Mouse (Mus musculus) myocyte (in vitro differentiated cells): Measurements from ENCODE around the gene Tpsg1. TPM values are rescaled to one million over a fixed set of nuclear protein-coding genes. Genes with fewer than 3 reads are reported as not detected.

Source experiments
- H3K27me3 ChIP-seq: one replicate; pipeline ENCODE4 v1.6.1; 2011; ENCODE audit not compliant: control insufficient read depth, insufficient read depth, insufficient read length
- H3K36me3 ChIP-seq: one replicate; pipeline ENCODE4 v1.6.1; 2011; ENCODE audit not compliant: control insufficient read depth, insufficient read depth
- H3K4me2 ChIP-seq: one replicate; pipeline ENCODE4 v1.6.1; 2011; ENCODE audit warnings: low read depth, control low read depth
- H3K4me3 ChIP-seq: one replicate; pipeline ENCODE4 v1.5.1; 2011; ENCODE audit warnings: mild to moderate bottlenecking, control low read depth, moderate library complexity
- H3K79me2 ChIP-seq: one replicate; pipeline ENCODE4 v1.6.1; 2011; ENCODE audit not compliant: control insufficient read depth, insufficient read depth
- H3ac ChIP-seq: one replicate; pipeline ENCODE4 v1.6.1; 2011; ENCODE audit not compliant: control insufficient read depth, insufficient read length
- CEBPB ChIP-seq: IDR thresholded peaks from 2 replicates; pipeline ENCODE4 v1.6.1; 2011; ENCODE audit warnings: mild to moderate bottlenecking, moderate library complexity; ENCODE audit not compliant: poor library complexity, insufficient read depth, severe bottlenecking
- E2F4 ChIP-seq: IDR thresholded peaks from one replicate; pipeline ENCODE4 v1.6.1; 2011; ENCODE audit warnings: mild to moderate bottlenecking, control low read depth, moderate library complexity; ENCODE audit not compliant: insufficient read depth
- MAX ChIP-seq: IDR thresholded peaks from one replicate; pipeline ENCODE4 v1.6.1; 2011; ENCODE audit warnings: low read depth, mild to moderate bottlenecking, control low read depth
- MYOD1 ChIP-seq, 3 experiments: IDR thresholded peaks; one replicate each; pipeline ENCODE4 v1.6.1; 2011; ENCODE audit warnings: control low read depth in 2 of 3, low read depth in 2 of 3, mild to moderate bottlenecking in 2 of 3, moderate library complexity in 1 of 3; ENCODE audit not compliant: insufficient read length in 2 of 3, control insufficient read depth in 1 of 3
- MYOG ChIP-seq, 3 experiments: IDR thresholded peaks; one replicate each; pipeline ENCODE4 v1.6.1; 2011; ENCODE audit warnings: control low read depth in 2 of 3, low read depth in 2 of 3, mild to moderate bottlenecking in 2 of 3; ENCODE audit not compliant: insufficient read length in 2 of 3, control insufficient read depth in 1 of 3, insufficient read depth in 1 of 3
- POLR2A ChIP-seq: IDR thresholded peaks from one replicate; pipeline ENCODE4 v1.6.1; 2011; ENCODE audit warnings: low read depth, mild to moderate bottlenecking, control low read depth, moderate library complexity; ENCODE audit not compliant: insufficient read length
- POLR2AphosphoS2 ChIP-seq: IDR thresholded peaks from one replicate; pipeline ENCODE4 v1.6.1; 2011; ENCODE audit warnings: low read depth, control low read depth; ENCODE audit not compliant: insufficient read length
- REST ChIP-seq: IDR thresholded peaks from one replicate; pipeline ENCODE4 v1.6.1; 2011; ENCODE audit warnings: mild to moderate bottlenecking, control low read depth, moderate library complexity; ENCODE audit not compliant: insufficient read depth, insufficient read length
- SRF ChIP-seq: IDR thresholded peaks from one replicate; pipeline ENCODE4 v1.6.1; 2011; ENCODE audit warnings: low read depth; ENCODE audit not compliant: control insufficient read depth, insufficient read length
- TCF12 ChIP-seq: IDR thresholded peaks from one replicate; pipeline ENCODE4 v1.6.1; 2011; ENCODE audit warnings: mild to moderate bottlenecking, control low read depth; ENCODE audit not compliant: poor library complexity, insufficient read depth, severe bottlenecking
- TCF3 ChIP-seq: IDR thresholded peaks from one replicate; pipeline ENCODE4 v1.6.1; 2011; ENCODE audit warnings: low read depth, control low read depth; ENCODE audit not compliant: insufficient read length
- USF1 ChIP-seq: IDR thresholded peaks from one replicate; pipeline ENCODE4 v1.6.1; 2011; ENCODE audit warnings: low read depth, mild to moderate bottlenecking, control low read depth, moderate library complexity
- polyA plus RNA-seq: library from polyadenylated mRNA; unstranded; fragments of >200 nt; fragmentation: generic; extraction: Trizol; gene quantifications from one replicate; pipeline ENCODE4 v1.2.1, GENCODE M21; 2012; ENCODE audit warnings: missing spikeins

Tpsg1 gene
- polyA plus RNA-seq, 1 experiment = not detected

- Histone ChIP-seq H3K27me3 (peaks cover 15% of the 10 kb centered on the region), H3K4me3 (no peak overlapping the region), H3ac (no peak overlapping the region), H3K36me3 (no peaks in the 10 kb centered on the region), H3K4me2 (no peak overlapping the region), H3K79me2 (no peaks in the 10 kb centered on the region)
- TF ChIP-seq MAX (no peak), REST (no peak), E2F4 (no peak), TCF3 (no peak), POLR2A (no peak), TCF12 (no peak), MYOD1 (IDR thresholded peaks at IDR 0.05; ENCODE audit: control insufficient read depth in 1 of 3, insufficient read length in 2 of 3, low read depth in 2 of 3) (no peak), POLR2AphosphoS2 (no peak), MYOG (IDR thresholded peaks at IDR 0.05; ENCODE audit: control insufficient read depth in 1 of 3, insufficient read depth in 1 of 3, insufficient read length in 2 of 3, low read depth in 2 of 3) (no peak), SRF (no peak), CEBPB (no peak), USF1 (no peak)
These were observed 30.9 kb upstream of the Tpsg1 start for GRCm38 (mm10) chr17:25338218-25338617.

GRCm38 (mm10) chr17:25340003-25340402 is 29.1 kb upstream of the Tpsg1 start:
- Histone ChIP-seq H3K27me3 (peaks cover 9% of the 10 kb centered on the region), H3K4me3 (no peak overlapping the region)
- no peak for TF ChIP-seq TCF3
- TF ChIP-seq MYOD1 (IDR thresholded peaks at IDR 0.05; ENCODE audit: control insufficient read depth in 1 of 3, insufficient read length in 2 of 3, low read depth in 2 of 3) = no peak
- no peak for TF ChIP-seq MAX

GRCm38 (mm10) chr17:25341490-25341889 is 27.6 kb upstream of the Tpsg1 start:
- H3K79me2 ChIP-seq = no peaks in the 10 kb centered on the region
- H3K4me3 ChIP-seq = no peak overlapping the region
- no peaks in the 10 kb centered on the region for H3K36me3 ChIP-seq
- H3K27me3 ChIP-seq = peaks cover 9% of the 10 kb centered on the region
- H3ac ChIP-seq = no peak overlapping the region
- no peak overlapping the region for H3K4me2 ChIP-seq
- no peak for TF ChIP-seq MAX
- no peak for TF ChIP-seq MYOG (IDR thresholded peaks at IDR 0.05; ENCODE audit: control insufficient read depth in 1 of 3, insufficient read depth in 1 of 3, insufficient read length in 2 of 3, low read depth in 2 of 3)
- TF ChIP-seq MYOD1 (IDR thresholded peaks at IDR 0.05; ENCODE audit: control insufficient read depth in 1 of 3, insufficient read length in 2 of 3, low read depth in 2 of 3) = no peak
- no peak for TF ChIP-seq TCF3
- no peak for TF ChIP-seq POLR2AphosphoS2
- no peak for TF ChIP-seq POLR2A
- no peak for TF ChIP-seq CEBPB
- TF ChIP-seq REST = no peak
- no peak for TF ChIP-seq TCF12

More at GRCm38 (mm10) chr17:25340003-25340402, 29.1 kb upstream of the Tpsg1 start:
- Histone ChIP-seq H3K79me2 (no peaks in the 10 kb centered on the region), H3ac (no peak overlapping the region), H3K4me2 (no peak overlapping the region), H3K36me3 (no peaks in the 10 kb centered on the region)

- Histone ChIP-seq H3K27me3 (peaks cover 15% of the 10 kb centered on the region), H3K4me2 (no peak within 1 kb of the TSS), H3ac (no peak within 1 kb of the TSS), H3K4me3 (no peak within 1 kb of the TSS), H3K79me2 (no peaks in the 10 kb centered on the region), H3K36me3 (no peaks in the 10 kb centered on the region)
- TF ChIP-seq MYOG (IDR thresholded peaks at IDR 0.05; ENCODE audit: control insufficient read depth in 1 of 3, insufficient read depth in 1 of 3, insufficient read length in 2 of 3, low read depth in 2 of 3) = no peak
These were observed 23.6 kb upstream of the Tpsg1 start, which contains the start of gene Tpsab1 for GRCm38 (mm10) chr17:25345462-25345861. Gene Tpsab1, minus strand, starts transcription at chr17:25345562.

GRCm38 (mm10) chr17:25361291-25361690 is 7.8 kb upstream of the Tpsg1 start:
- Histone ChIP-seq H3K79me2 (no peaks in the 10 kb centered on the region), H3K27me3 (peaks cover 9% of the 10 kb centered on the region), H3K4me2 (no peak overlapping the region), H3ac (no peak overlapping the region), H3K4me3 (no peak overlapping the region), H3K36me3 (no peaks in the 10 kb centered on the region)
- TF ChIP-seq SRF (no peak), POLR2AphosphoS2 (no peak), MAX (no peak), E2F4 (no peak), MYOG (IDR thresholded peaks at IDR 0.05; ENCODE audit: control insufficient read depth in 1 of 3, insufficient read depth in 1 of 3, insufficient read length in 2 of 3, low read depth in 2 of 3) (no peak), REST (no peak), POLR2A (no peak), TCF3 (no peak), TCF12 (no peak), CEBPB (no peak)
